9 mouse cellular contexts compared by ENCODE assay signal in the genomic region with DNA sequence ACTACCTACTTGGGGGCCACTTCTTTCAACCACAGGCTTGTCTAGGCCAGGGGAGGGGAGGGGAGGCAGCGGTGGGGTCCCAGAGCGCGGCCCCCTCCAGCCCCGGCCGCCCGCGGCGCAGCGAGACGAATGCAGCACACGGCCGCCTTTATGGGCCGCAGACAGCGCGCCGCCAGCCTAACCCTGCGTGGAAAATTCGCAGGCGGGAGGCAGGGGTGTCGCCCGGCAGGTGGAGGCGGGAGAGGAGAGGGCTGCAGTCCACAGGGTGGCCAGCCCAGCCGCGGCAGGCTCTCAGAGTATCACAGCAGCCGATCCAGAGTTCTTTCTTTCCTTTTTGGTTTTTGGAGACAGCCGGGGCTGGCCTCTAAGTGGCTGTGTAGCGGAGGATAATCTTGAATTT. TPM values are rescaled to one million over a fixed set of nuclear protein-coding genes. Genes with fewer than 3 reads are reported as not detected.
DNase-seq lines count a peak whose midpoint lies in the region; ATAC-seq and TF ChIP-seq lines count a peak whose summit lies in the region.
"Had no signal": no experiment of that assay in that cellular context is flagged by ENCODE, and none has a peak within 500 bp of the region (broad histone marks: within the 10 kb centered on the region; RNA-seq: fewer than 3 reads in every experiment).

No protein-coding gene starts in this region.

- peaks cover 26% of the 10 kb centered on the region for H3K4me1 ChIP-seq in forebrain, embryonic 12.5 days
- peaks cover 46% of the 10 kb centered on the region for H3K4me1 ChIP-seq in limb, embryonic 11.5 days (ENCODE audit: control insufficient read depth, insufficient read depth, low read length)
- H3K4me1 ChIP-seq in neural tube, embryonic 13.5 days (replicated peaks), result peaks cover 34% of the 10 kb centered on the region
- no peaks in the 10 kb centered on the region for H3K4me1 ChIP-seq in lung, adult 2 months (ENCODE audit: control insufficient read depth, insufficient read depth, low read length)

- no peak for TF ChIP-seq POLR2A in lung, adult 2 months (IDR thresholded peaks at IDR 0.05; ENCODE audit: borderline replicate concordance, extremely low read depth, low read depth, low read length)

- WGBS in forebrain, embryonic 12.5 days, result 10% methylated on average over 27 of the region's 27 CpGs
- 9% methylated on average over 27 of the region's 27 CpGs for WGBS in limb, embryonic 11.5 days
- 7% methylated on average over 27 of the region's 27 CpGs for WGBS in neural tube, embryonic 13.5 days
- WGBS in lung, adult 2 months, result 33% methylated on average over 27 of the region's 27 CpGs

- intact Hi-C loops in left cerebral cortex, postnatal 10 days (cut with DNase I), result no loop called here

- peak overlapping the region; percentile 46 for H3K4me2 ChIP-seq in forebrain, embryonic 12.5 days
- peak overlapping the region; percentile 26 for H3K4me2 ChIP-seq in limb, embryonic 11.5 days (ENCODE audit: low read depth, severe bottlenecking)
- H3K4me2 ChIP-seq in neural tube, embryonic 13.5 days, result peak overlapping the region; percentile 53

- H3K27me3 ChIP-seq in forebrain, embryonic 12.5 days, result peaks cover 19% of the 10 kb centered on the region
- H3K27me3 ChIP-seq in limb, embryonic 11.5 days (ENCODE audit: control insufficient read depth, insufficient read depth, low read length), result no peaks in the 10 kb centered on the region
- H3K27me3 ChIP-seq in neural tube, embryonic 13.5 days, result peaks cover 11% of the 10 kb centered on the region

- peak; percentile 41 for DNase-seq in kidney, postnatal 10 days
- no peak for DNase-seq in kidney, adult 11 months
- peak; percentile 63 for DNase-seq in limb, embryonic 11.5 days (ENCODE audit: low spot score)
- DNase-seq in left cerebral cortex, postnatal 10 days (ENCODE audit: extremely low spot score in 1 of 2, low spot score in 2 of 2), result no peak
- DNase-seq in lung, adult 2 months, result no peak
- DNase-seq: layer of hippocampus, adult 9-11 months had no signal

- TF ChIP-seq CTCF in lung, adult 2 months (IDR thresholded peaks at IDR 0.05; ENCODE audit: insufficient read depth, low read length), result no peak

- no peaks in the 10 kb centered on the region for H3K9me3 ChIP-seq in forebrain, embryonic 12.5 days
- H3K9me3 ChIP-seq in limb, embryonic 11.5 days (ENCODE audit: control insufficient read depth, low read length), result no peaks in the 10 kb centered on the region
- no peaks in the 10 kb centered on the region for H3K9me3 ChIP-seq in neural tube, embryonic 13.5 days

- peak overlapping the region; percentile 21 for H3K4me3 ChIP-seq in forebrain, embryonic 12.5 days (replicated peaks)
- H3K4me3 ChIP-seq in limb, embryonic 11.5 days (ENCODE audit: low read depth, low read length), result no peak overlapping the region
- peak overlapping the region; percentile 17; the same call in 1 of the 2 replicates for H3K4me3 ChIP-seq in neural tube, embryonic 13.5 days
- H3K4me3 ChIP-seq in lung, adult 2 months (replicated peaks; ENCODE audit: extremely low read depth, low read depth, low read length), result no peak overlapping the region

- no peak for ATAC-seq in forebrain, embryonic 12.5 days (ENCODE audit: low FRiP score)
- ATAC-seq in limb, embryonic 11.5 days (ENCODE audit: insufficient number of reproducible peaks, low FRiP score, low TSS enrichment, low read depth), result no peak
- peak; percentile 57 for ATAC-seq in neural tube, embryonic 13.5 days (ENCODE audit: low read depth)
- no peak for ATAC-seq in megakaryocyte, adult 5-6 weeks (ENCODE audit: poor library complexity, severe bottlenecking)

- H3K27ac ChIP-seq in forebrain, embryonic 12.5 days, result 0 out of 2 replicates have a peak overlapping the region, but pooled peaks have one; percentile 27
- H3K27ac ChIP-seq in limb, embryonic 11.5 days (replicated peaks; ENCODE audit: low read depth, low read length), result peak overlapping the region; percentile 55
- no peak overlapping the region for H3K27ac ChIP-seq in neural tube, embryonic 13.5 days (replicated peaks)

- H3K36me3 ChIP-seq in forebrain, embryonic 12.5 days (replicated peaks), result no peaks in the 10 kb centered on the region
- H3K36me3 ChIP-seq in limb, embryonic 11.5 days (ENCODE audit: control insufficient read depth, insufficient read depth, low read length), result no peaks in the 10 kb centered on the region
- no peaks in the 10 kb centered on the region for H3K36me3 ChIP-seq in neural tube, embryonic 13.5 days

- H3K9ac ChIP-seq in forebrain, embryonic 12.5 days, result peak overlapping the region; percentile 42; the same call in 1 of the 2 replicates
- H3K9ac ChIP-seq in limb, embryonic 11.5 days (ENCODE audit: low read length), result peak overlapping the region; percentile 38
- H3K9ac ChIP-seq in neural tube, embryonic 13.5 days, result peak overlapping the region; percentile 58

RNA-seq across cellular contexts. Expression of gene Snai1, which starts 21.4 kb away (rescaled TPM):
- 11.8 and 14.6 TPM in 2 replicates for polyA plus RNA-seq in forebrain, embryonic 12.5 days (2016; fragmentation: Nextera tagmentation; extraction: Ambion mirVana)
- 102 and 104 TPM in 2 replicates for polyA plus RNA-seq in limb, embryonic 11.5 days (2014; fragmentation: Nextera tagmentation; extraction: Ambion mirVana)
- polyA plus RNA-seq in neural tube, embryonic 13.5 days (2015; fragmentation: Nextera tagmentation; extraction: Ambion mirVana), result 9.8 and 13.0 TPM in 2 replicates
- 1 to 10 TPM in 1 of 2 experiments, under 1 TPM in 1; 0.47 to 1.6 TPM for total RNA-seq in left cerebral cortex, postnatal 10 days (2021)
- total RNA-seq in megakaryocyte, adult 5-6 weeks (2015), result 0.40 and 1.8 TPM in 2 replicates
- total RNA-seq in megakaryocyte, adult 5-6 weeks (2017), result 0.40 TPM in 1 of 2 replicates, not detected in the other
- polyA plus RNA-seq in lung, adult 2 months (2012; rRNA removed), result 70.8 and 85.0 TPM in 2 replicates

Comparison
In these comparisons a context has a peak if more than half of its experiments do, and no peak if none do; other contexts are left out.
1. DNase-seq: peak in kidney, postnatal 10 days (single experiment) and limb, embryonic 11.5 days (single experiment); none in kidney, adult 11 months (single experiment), left cerebral cortex, postnatal 10 days (0 of 2) and lung, adult 2 months (single experiment).
2. H3K4me3 ChIP-seq: peak in forebrain, embryonic 12.5 days (single experiment) and neural tube, embryonic 13.5 days (single experiment); none in limb, embryonic 11.5 days (single experiment) and lung, adult 2 months (single experiment).
3. Peak in every context shown above with its lines, with median percentiles within 50 percentile points of each other: H3K4me2 ChIP-seq and H3K9ac ChIP-seq.